Mouse (Mus musculus) retina, adult 2 months (tissue): ENCODE measurements around the gene Hemgn.

ENCODE experiments used
- DNase-seq: peaks from one replicate; pipeline ENCODE4 v3.0.0-alpha.2; 2012; ENCODE audit warnings: low read depth, low spot score

Hemgn gene

DNA sequence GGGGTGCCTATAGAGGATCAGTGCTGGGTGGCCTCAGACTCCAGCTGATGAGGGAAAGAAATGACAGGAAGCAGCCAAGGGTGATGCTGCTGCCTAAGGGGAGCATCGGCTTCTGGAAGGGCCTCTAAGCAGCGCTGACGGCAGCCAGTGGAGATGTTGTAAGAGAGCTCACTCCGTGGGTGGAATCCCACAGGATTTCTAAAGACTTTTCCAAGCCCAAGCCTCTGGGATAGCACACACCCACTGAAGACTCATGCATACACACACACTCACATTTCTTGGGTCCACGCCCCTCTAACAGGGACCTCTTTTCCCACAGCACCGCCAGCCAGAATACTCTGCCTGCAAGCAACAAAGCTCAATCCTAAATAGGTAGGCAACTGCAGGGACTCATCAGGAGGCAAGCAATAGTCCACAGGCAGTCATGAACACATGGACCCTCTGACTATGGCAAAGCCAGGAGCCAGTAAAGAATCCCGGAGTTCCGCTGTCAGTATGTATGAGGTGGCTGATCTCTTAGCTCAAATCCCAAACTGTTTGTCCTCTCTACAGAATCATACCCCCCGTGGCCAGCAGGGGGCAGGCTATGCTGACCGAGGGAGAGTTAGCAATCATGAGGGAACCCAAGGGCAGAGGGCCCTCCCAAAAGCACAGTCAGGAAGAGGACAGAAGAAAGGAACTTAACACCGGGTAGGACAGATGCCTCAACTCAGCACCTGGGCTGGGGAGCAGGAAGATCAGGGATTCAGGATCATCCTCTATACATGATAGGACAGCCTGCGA lies 56.8 kb downstream of the Hemgn start:
- no peak for DNase-seq

DNA sequence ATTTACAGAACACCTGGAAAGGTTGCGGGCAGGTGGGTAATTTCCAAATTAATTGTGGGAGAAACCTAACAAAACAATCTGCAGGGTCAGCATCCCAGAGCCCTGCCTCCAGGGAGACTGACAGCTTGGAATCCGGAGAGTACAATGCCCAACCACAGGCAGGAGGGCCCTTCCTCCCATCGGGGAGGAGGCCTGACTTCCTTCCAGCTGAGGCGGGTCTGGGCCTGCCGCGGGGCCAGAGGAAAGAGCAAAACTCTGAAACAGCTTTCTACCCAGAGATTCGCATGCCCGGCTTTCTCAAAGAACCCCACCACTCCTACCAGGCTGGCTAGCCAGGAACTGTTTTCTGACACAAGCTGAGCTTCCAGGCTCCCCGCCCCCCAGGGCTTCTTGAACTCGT lies 60.3 kb downstream of the Hemgn start:
- no peak for DNase-seq

DNA sequence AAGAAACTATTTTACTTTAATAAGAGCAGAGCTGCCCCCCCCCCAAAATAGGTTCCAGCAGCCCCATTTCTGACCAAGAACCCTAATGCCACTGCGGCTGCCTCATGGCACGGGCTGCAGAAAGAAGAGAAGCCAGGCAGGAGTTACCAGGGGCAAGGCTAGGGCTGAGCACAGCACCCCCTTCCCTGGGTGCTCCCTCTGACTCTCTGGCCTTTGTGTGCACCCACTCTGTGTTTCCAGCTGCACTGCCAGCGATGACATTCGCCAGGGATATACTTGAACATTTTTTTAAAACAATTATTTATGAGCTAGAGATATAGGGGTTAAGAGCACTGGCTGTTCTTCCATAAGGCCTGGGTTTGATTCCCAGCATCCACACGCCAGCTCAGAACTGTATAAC lies 63.8 kb downstream of the Hemgn start:
- DNase-seq = no peak

GRCm38 (mm10) chr4:46348897-46349296 lies 64.4 kb downstream of the Hemgn start:
- DNase-seq = no peak

GRCm38 (mm10) chr4:46347580-46348515 lies 65.5 kb downstream of the Hemgn start:
- no peak for DNase-seq

DNA sequence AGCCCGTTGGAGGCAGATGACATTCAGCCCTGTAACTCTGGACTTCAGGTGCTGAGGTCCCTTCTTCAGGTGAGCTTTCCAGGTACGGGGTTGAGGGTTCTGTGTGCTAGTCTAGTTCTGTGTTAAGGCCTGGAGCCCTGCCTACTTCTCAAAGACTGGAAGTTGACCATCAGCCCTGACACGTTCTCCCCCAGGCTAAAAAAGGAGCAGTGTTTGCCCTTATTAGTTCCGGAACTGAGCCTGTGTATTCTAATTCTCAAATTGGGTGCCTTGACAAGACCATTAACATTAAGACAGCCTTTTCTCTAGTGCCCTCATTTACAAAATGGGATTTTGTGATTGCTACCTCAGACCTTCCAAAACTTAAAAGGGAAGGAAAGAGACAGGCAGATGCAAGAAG lies 66.2 kb downstream of the Hemgn start:
- DNase-seq = no peak

- DNase-seq = no peak
These were observed 67.1 kb downstream of the Hemgn start for GRCm38 (mm10) chr4:46346221-46346620.

DNA sequence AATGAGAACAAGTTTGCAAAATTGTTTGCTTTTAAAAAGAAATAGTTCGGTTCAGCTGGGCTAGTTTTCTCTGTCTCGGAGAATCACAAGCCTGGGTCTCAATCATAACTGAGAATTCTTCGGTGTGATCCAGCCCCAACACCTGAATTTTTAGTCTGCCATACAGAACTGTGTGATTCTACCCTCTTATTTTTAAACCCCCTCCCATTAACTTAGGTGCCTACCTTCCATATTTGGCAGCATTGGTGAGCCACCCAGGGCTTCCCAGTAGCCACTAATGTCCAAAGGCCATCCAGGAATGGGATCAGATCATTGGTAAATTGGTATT lies 67.6 kb downstream of the Hemgn start:
- no peak for DNase-seq

DNA sequence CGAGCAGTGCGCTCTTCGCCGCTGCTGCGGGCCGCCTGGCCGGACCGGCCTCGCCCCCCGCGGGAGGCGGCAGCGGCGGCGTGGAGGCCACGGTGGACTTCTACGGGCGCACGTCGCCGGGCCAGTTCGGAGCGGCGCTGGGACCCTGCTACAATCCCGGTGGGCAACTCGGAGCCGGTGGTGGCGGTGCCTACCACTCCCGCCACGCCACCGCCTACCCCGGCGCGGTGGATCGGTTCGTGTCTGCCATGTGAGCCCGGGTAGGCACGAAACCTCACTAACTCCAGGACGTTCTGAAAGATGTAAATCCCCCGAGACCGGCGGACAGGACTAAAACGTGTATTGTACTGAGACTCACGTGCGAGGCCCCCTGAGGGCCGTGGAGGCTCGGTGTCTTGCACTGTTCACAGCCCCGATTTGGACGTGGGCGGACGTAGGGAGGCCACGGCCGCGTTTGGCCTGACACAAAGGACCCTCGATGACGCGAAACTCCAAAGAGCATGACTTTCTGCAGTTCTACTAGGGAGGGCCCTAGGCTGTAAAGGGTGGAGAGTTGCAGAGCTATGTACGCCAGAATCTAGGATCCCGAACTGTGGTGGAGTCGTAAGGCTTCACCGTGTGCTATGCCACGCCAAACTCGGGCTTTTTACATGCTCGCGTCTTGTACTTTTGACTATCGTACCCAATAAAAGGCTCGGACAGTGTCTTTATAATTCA lies 68.1 kb downstream of the Hemgn start:
- no peak for DNase-seq

DNA sequence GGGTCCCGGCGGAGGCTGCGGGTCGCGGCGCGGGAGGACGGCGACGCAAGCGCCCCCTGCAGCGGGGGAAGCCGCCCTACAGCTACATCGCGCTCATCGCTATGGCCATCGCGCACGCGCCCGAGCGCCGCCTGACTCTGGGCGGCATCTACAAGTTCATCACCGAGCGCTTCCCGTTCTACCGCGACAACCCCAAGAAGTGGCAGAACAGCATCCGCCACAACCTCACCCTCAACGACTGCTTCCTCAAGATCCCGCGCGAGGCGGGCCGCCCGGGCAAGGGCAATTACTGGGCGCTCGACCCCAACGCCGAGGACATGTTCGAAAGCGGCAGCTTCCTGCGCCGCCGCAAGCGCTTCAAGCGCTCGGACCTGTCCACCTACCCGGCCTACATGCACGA lies 69.0 kb downstream of the Hemgn start:
- DNase-seq = no peak
